Mouse (Mus musculus) thymus, adult 2 months (tissue): ENCODE data around the gene Sparc.

Experiments used
- CTCF ChIP-seq: fragments of 200-500 bp; IDR thresholded peaks from 2 replicates; pipeline ENCODE4 v1.5.1; 2012; ENCODE audit warnings: mild to moderate bottlenecking, control low read depth, low read length, moderate library complexity, borderline replicate concordance; ENCODE audit not compliant: control insufficient read depth, poor library complexity, insufficient read depth; ENCODE audit errors: extremely low read depth
- POLR2A ChIP-seq: fragments of 200-500 bp; IDR thresholded peaks from 2 replicates; pipeline ENCODE4 v1.6.1; 2012; ENCODE audit warnings: mild to moderate bottlenecking, low read length, control low read depth, moderate library complexity; ENCODE audit not compliant: control insufficient read depth, poor library complexity, insufficient read depth; ENCODE audit errors: extremely low read depth

GRCm38 (mm10) chr11:55438031-55438430 is 15.0 kb upstream of the Sparc start:
- TF ChIP-seq CTCF (no peak), POLR2A (no peak)
